Mouse (Mus musculus): ENCODE data around the gene Sdsl. TPM values are rescaled to one million over a fixed set of nuclear protein-coding genes. Genes with fewer than 3 reads are reported as not detected.
A peak's percentile ranks its signal among the peaks of the same experiment; 100 is the strongest.
"Not testable (repeated sequence)": the region's sequence is repeated elsewhere in the genome, so short reads cannot be mapped to it uniquely, and the experiment has no call there.

Gene Sdsl
- polyA plus RNA-seq, 1 experiment from 2014 or later, result 16.7 TPM

DNA sequence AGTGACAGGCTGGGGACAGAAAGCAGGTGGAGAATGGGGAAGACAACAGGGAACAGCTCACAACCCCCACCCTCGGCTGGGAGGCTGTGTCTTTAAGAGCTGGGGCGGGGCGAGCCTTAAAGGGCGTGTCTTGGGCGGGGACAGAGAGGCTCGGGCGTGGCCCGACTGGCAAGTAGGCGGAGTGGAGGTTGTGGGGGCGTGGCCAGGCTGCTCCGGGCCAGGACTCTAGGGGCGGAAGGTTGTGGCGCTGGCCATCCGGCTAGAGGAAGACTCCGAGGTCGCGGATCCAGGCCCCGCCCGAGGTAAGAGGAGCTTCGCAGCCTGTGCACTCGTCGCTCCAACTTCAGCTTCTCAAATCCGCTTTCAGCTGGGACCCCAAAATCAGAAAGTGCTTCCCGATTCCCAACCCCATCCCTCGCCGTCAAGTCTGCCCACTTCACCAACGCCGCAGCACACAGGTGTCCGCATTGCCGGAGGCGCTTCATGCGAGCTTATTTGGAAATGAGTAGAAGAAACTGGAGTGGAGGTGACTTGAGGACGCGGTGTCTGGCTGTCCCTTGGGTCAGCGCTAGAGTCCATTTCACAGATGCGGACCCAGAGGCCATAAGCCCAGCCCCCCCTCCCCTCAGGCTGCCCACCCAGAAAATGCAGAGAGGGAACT, 38.5 kb upstream of the Sdsl start, which contains the start of gene Slc8b1:
Gene Slc8b1, plus strand, starts transcription at position 187 of the 661 bp plus-strand sequence.
- Histone ChIP-seq H3K27me3 (ENCODE audit: control insufficient read depth, insufficient read depth, low read length) (no peaks in the 10 kb centered on the region), H3K4me3 (replicated peaks; ENCODE audit: low read length) (peak within 1 kb of the TSS; percentile 62), H3K36me3 (ENCODE audit: control insufficient read depth, insufficient read depth, low read length) (no peaks in the 10 kb centered on the region), H3K27ac (ENCODE audit: low read length) (peak within 1 kb of the TSS; percentile 22; the same call in 1 of the 2 replicates), H3K9me3 (replicated peaks; ENCODE audit: control insufficient read depth, low read length) (no peaks in the 10 kb centered on the region), H3K4me1 (ENCODE audit: control insufficient read depth, insufficient read depth, low read length) (peaks cover 27% of the 10 kb centered on the region), H3K9ac (ENCODE audit: low read length) (peak within 1 kb of the TSS; percentile 72), H3K4me2 (ENCODE audit: low read depth, low read length) (peak within 1 kb of the TSS; percentile 63)
- WGBS, result 1% methylated on average over 36 of the region's 36 CpGs
- peak; percentile 93 for ATAC-seq (ENCODE audit: insufficient read depth, low FRiP score)

DNA sequence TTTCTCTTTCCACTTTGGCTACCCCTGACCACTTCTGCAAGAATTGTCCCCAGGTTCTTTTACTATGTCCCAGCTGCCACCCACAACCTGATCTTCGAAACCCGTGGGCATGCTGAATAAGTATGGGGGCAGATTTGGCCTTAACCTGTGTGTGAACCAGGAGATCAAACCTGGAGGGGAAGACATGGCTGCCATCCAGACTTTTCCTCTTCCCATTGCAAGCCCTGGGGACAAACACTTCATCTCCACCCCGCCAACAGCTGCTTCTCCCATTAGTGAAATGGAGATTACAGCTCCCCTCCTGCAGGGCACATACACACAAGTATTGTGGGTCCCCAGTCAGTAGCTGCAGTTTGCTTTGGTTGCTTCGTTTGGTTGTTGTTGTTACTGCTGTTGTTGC, 34.7 kb upstream of the Sdsl start:
- H3K9me3 ChIP-seq (replicated peaks; ENCODE audit: control insufficient read depth, low read length), result no peaks in the 10 kb centered on the region
- no peak overlapping the region for H3K4me3 ChIP-seq (replicated peaks; ENCODE audit: low read length)
- H3K4me2 ChIP-seq (ENCODE audit: low read depth, low read length), result no peak overlapping the region
- H3K27ac ChIP-seq (ENCODE audit: low read length), result no peak overlapping the region
- peaks cover 17% of the 10 kb centered on the region for H3K4me1 ChIP-seq (ENCODE audit: control insufficient read depth, insufficient read depth, low read length)
- 57% methylated on average over 4 of the region's 4 CpGs for whole genome bisulfite sequencing
- H3K9ac ChIP-seq (ENCODE audit: low read length), result no peak overlapping the region
- no peak for ATAC-seq (ENCODE audit: insufficient read depth, low FRiP score)
- H3K36me3 ChIP-seq (ENCODE audit: control insufficient read depth, insufficient read depth, low read length), result no peaks in the 10 kb centered on the region
- no peaks in the 10 kb centered on the region for H3K27me3 ChIP-seq (ENCODE audit: control insufficient read depth, insufficient read depth, low read length)

DNA sequence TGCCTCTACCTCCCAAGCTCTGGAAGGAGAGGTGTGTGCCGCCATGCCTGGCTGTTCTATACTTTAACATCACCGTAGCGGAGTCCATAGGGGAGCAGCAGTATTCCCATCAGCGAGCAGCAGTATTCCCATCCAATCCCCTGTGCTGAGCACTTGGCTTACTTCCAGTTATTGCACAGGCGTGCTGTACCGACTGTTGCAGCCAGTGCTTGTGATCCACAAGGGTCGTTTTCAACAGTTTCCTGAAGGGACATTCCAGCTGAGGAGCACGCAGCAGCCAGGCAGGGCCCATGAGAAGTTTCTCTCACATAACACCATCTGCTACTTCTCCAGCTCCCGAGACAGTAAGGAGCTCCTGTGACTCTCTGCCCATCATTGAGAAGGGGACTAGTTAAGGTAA, 33.9 kb upstream of the Sdsl start:
- no peak overlapping the region for H3K4me3 ChIP-seq (replicated peaks; ENCODE audit: low read length)
- H3K9ac ChIP-seq (ENCODE audit: low read length), result no peak overlapping the region
- no peaks in the 10 kb centered on the region for H3K9me3 ChIP-seq (replicated peaks; ENCODE audit: control insufficient read depth, low read length)
- H3K4me1 ChIP-seq (ENCODE audit: control insufficient read depth, insufficient read depth, low read length), result peaks cover 17% of the 10 kb centered on the region
- no peaks in the 10 kb centered on the region for H3K27me3 ChIP-seq (ENCODE audit: control insufficient read depth, insufficient read depth, low read length)
- H3K4me2 ChIP-seq (ENCODE audit: low read depth, low read length), result no peak overlapping the region
- H3K27ac ChIP-seq (ENCODE audit: low read length), result no peak overlapping the region
- ATAC-seq (ENCODE audit: insufficient read depth, low FRiP score), result no peak
- H3K36me3 ChIP-seq (ENCODE audit: control insufficient read depth, insufficient read depth, low read length), result no peaks in the 10 kb centered on the region
- 46% methylated on average over 9 of the region's 9 CpGs for WGBS

DNA sequence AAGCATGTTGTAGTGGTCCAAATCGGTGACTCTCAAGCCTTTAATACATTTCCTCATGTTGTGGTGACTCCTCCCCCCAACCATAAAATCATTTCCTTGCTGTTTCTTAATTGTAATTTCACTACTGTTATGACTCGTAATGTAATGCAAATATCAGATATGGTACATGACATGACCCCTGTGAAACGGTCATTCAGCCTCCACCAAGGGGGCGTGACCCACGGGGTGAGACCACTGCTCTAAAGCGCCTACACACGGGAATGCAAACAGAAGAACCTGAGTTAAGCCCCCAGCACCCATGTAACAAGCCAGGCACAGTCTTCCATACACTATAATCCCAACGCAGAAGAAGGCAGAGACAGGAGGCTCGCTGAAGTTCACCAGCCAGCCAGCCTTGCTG, 33.2 kb upstream of the Sdsl start:
- Histone ChIP-seq H3K4me3 (replicated peaks; ENCODE audit: low read length) (no peak overlapping the region), H3K4me1 (ENCODE audit: control insufficient read depth, insufficient read depth, low read length) (peaks cover 17% of the 10 kb centered on the region), H3K4me2 (ENCODE audit: low read depth, low read length) (peak overlapping the region; percentile 19; the same call in 1 of the 2 replicates), H3K27ac (ENCODE audit: low read length) (no peak overlapping the region), H3K36me3 (ENCODE audit: control insufficient read depth, insufficient read depth, low read length) (no peaks in the 10 kb centered on the region), H3K9ac (ENCODE audit: low read length) (peak overlapping the region; percentile 46), H3K27me3 (ENCODE audit: control insufficient read depth, insufficient read depth, low read length) (no peaks in the 10 kb centered on the region), H3K9me3 (replicated peaks; ENCODE audit: control insufficient read depth, low read length) (no peaks in the 10 kb centered on the region)
- no peak for ATAC-seq (ENCODE audit: insufficient read depth, low FRiP score)
- WGBS, result 63% methylated on average over 9 of the region's 9 CpGs

DNA sequence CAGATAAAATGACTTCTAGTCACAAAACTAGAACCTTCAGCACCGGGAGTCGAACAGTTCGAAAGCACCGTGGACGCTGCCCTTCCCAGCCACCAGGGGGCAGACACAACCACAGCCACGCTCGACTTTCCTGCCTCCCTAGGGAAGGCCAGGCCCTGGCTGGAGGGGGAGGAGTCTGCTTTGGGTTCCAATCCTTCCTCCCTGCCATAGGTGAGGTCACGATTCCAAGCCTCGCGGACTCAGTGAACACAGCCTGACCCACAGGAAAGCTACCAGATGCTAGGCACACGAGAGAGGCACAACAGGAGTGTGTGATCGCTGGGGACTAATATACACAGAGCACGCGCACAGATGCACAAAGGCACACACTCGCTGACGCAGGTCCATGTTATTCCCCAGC, 32.8 kb upstream of the Sdsl start:
- Histone ChIP-seq H3K9ac (ENCODE audit: low read length) (peak overlapping the region; percentile 46), H3K4me3 (replicated peaks; ENCODE audit: low read length) (no peak overlapping the region), H3K27ac (ENCODE audit: low read length) (no peak overlapping the region), H3K4me1 (ENCODE audit: control insufficient read depth, insufficient read depth, low read length) (peaks cover 17% of the 10 kb centered on the region), H3K4me2 (ENCODE audit: low read depth, low read length) (peak overlapping the region; percentile 19; the same call in 1 of the 2 replicates), H3K36me3 (ENCODE audit: control insufficient read depth, insufficient read depth, low read length) (no peaks in the 10 kb centered on the region), H3K27me3 (ENCODE audit: control insufficient read depth, insufficient read depth, low read length) (no peaks in the 10 kb centered on the region), H3K9me3 (replicated peaks; ENCODE audit: control insufficient read depth, low read length) (no peaks in the 10 kb centered on the region)
- WGBS, result 23% methylated on average over 16 of the region's 16 CpGs
- peak; percentile 46; the same call in 1 of the 2 replicates for ATAC-seq (ENCODE audit: insufficient read depth, low FRiP score)

DNA sequence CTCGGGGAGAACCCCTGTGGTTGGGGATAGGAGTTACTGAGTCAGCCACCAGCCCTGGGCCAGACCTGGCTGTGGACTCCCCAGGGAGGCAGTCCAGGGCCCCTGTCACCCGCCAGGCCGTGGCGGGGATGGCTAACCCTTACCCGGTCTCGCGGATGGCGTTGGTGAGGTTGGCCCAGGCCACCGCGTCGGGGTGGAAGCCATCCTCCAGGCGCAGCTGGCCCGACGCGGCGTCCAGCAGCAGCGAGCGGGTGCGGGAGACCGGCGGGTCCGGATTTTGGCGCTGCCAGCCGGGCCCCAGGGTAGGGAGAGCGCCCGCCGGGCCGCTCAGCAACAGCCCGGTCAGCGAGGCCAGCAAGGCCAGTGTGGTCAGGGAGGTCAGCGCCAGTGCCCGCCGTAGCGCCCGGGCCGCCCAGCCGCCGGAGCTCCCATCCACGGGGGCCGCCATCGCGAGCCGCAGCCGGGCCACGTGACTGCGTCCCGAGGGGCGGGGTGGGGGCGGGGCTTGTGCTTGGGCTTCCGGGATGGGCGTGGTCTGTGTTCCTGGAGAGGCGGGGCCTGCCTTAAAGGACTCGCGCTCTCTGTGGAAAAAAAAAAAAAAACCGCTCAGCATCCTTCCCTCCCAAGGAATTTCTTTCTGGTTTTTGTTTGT, 30.7 kb upstream of the Sdsl start, which contains the start of gene Plbd2:
Gene Plbd2, minus strand, starts transcription at position 482 of the 652 bp plus-strand sequence.
- Histone ChIP-seq H3K4me1 (ENCODE audit: control insufficient read depth, insufficient read depth, low read length) (peaks cover 17% of the 10 kb centered on the region), H3K27me3 (ENCODE audit: control insufficient read depth, insufficient read depth, low read length) (no peaks in the 10 kb centered on the region), H3K4me3 (replicated peaks; ENCODE audit: low read length) (peak within 1 kb of the TSS; percentile 93), H3K36me3 (ENCODE audit: control insufficient read depth, insufficient read depth, low read length) (no peaks in the 10 kb centered on the region), H3K27ac (ENCODE audit: low read length) (no peak within 1 kb of the TSS), H3K4me2 (ENCODE audit: low read depth, low read length) (peak within 1 kb of the TSS; percentile 90), H3K9me3 (replicated peaks; ENCODE audit: control insufficient read depth, low read length) (no peaks in the 10 kb centered on the region), H3K9ac (ENCODE audit: low read length) (peak within 1 kb of the TSS; percentile 96)
- ATAC-seq (ENCODE audit: insufficient read depth, low FRiP score), result peak; percentile 89; the same call in 1 of the 2 replicates
- WGBS, result under 1% methylated on average over 50 of the region's 55 CpGs

DNA sequence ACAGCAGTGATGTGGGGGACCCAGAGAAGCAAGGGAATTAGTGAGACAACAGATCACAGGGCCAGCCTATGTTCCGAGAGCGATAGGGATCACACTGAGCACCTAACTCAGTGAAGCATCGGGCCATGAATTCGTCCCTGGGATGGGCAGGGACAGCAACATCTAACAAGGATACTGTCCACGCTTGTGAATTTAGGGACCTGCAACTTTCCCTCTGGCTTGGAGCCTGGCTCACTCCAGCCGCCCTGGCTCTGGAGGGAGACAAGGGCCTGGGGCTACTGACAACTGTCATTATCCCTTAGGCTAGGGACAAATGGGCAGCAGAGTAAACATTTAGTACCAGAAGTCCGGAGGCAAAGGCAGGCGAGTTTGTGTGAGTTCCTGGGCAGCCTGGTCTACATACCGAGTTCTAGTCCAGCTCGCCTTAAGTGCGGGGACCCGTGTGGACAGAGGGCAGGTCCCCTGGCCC, 30.1 kb upstream of the Sdsl start:
- Histone ChIP-seq H3K27ac (ENCODE audit: low read length) (no peak overlapping the region), H3K4me1 (ENCODE audit: control insufficient read depth, insufficient read depth, low read length) (peaks cover 17% of the 10 kb centered on the region), H3K9ac (ENCODE audit: low read length) (peak overlapping the region; percentile 96), H3K36me3 (ENCODE audit: control insufficient read depth, insufficient read depth, low read length) (no peaks in the 10 kb centered on the region), H3K27me3 (ENCODE audit: control insufficient read depth, insufficient read depth, low read length) (no peaks in the 10 kb centered on the region), H3K9me3 (replicated peaks; ENCODE audit: control insufficient read depth, low read length) (no peaks in the 10 kb centered on the region), H3K4me2 (ENCODE audit: low read depth, low read length) (peak overlapping the region; percentile 90), H3K4me3 (replicated peaks; ENCODE audit: low read length) (peak overlapping the region; percentile 93)
- 6% methylated on average over 12 of the region's 12 CpGs for WGBS
- no peak for ATAC-seq (ENCODE audit: insufficient read depth, low FRiP score)

DNA sequence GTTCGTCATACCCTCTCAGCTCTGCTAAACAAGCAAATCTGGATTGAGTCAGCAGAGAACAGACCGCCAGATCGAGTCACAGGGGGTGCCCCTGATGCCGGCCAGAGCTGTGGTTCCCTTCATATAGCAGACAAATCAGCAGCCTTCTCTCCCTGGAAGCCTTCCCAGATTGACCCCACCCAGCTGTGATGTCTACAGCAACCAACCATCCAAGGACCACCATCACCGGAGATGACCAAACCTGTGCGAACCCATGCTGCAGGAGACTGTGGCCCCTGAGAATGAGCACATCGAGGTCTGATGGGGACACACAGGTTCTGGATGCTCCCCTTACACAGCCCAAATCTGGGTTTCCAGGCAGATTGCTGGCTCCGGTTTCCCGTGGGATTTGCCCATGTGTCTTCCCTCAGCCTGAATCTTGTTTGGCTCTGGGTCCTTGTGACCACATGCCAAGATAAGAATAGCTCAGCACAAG, 29.6 kb upstream of the Sdsl start:
- peak overlapping the region; percentile 90 for H3K4me2 ChIP-seq (ENCODE audit: low read depth, low read length)
- H3K9ac ChIP-seq (ENCODE audit: low read length), result peak overlapping the region; percentile 96
- WGBS, result 56% methylated on average over 9 of the region's 9 CpGs
- no peak for ATAC-seq (ENCODE audit: insufficient read depth, low FRiP score)
- peaks cover 17% of the 10 kb centered on the region for H3K4me1 ChIP-seq (ENCODE audit: control insufficient read depth, insufficient read depth, low read length)
- no peaks in the 10 kb centered on the region for H3K9me3 ChIP-seq (replicated peaks; ENCODE audit: control insufficient read depth, low read length)
- H3K4me3 ChIP-seq (replicated peaks; ENCODE audit: low read length), result peak overlapping the region; percentile 93
- H3K27ac ChIP-seq (ENCODE audit: low read length), result no peak overlapping the region
- H3K36me3 ChIP-seq (ENCODE audit: control insufficient read depth, insufficient read depth, low read length), result no peaks in the 10 kb centered on the region
- no peaks in the 10 kb centered on the region for H3K27me3 ChIP-seq (ENCODE audit: control insufficient read depth, insufficient read depth, low read length)

DNA sequence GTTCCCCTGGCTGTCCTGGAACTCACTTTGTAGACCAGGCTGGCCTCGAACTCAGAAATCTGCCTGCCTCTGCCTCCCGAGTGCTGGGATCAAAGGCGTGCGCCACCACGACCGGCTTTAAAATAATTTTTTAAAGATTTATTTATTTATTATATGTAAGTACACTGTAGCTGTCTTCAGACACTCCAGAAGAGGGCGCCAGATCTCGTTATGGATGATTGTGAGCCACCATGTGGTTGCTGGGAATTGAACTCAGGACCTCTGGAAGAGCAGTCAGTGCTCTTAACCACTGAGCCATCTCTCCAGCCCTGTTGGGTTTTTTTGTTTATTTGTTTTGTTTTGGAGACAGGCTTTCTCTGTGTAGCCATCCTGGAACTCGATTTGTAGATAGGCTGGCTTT, 28.0 kb upstream of the Sdsl start:
- H3K4me1 ChIP-seq (ENCODE audit: control insufficient read depth, insufficient read depth, low read length), result peaks cover 17% of the 10 kb centered on the region
- not testable (repeated sequence) for H3K27me3 ChIP-seq (ENCODE audit: control insufficient read depth, insufficient read depth, low read length); H3K9ac ChIP-seq (ENCODE audit: low read length); ATAC-seq (ENCODE audit: insufficient read depth, low FRiP score); H3K36me3 ChIP-seq (ENCODE audit: control insufficient read depth, insufficient read depth, low read length); H3K4me2 ChIP-seq (ENCODE audit: low read depth, low read length); H3K27ac ChIP-seq (ENCODE audit: low read length); H3K9me3 ChIP-seq (replicated peaks; ENCODE audit: control insufficient read depth, low read length); H3K4me3 ChIP-seq (replicated peaks; ENCODE audit: low read length)
- 86% methylated on average over 9 of the region's 9 CpGs for WGBS
